Mouse (Mus musculus) fibroblast of lung, adult 2 months (primary cell): ENCODE data around the gene Brd2.

ENCODE experiments used
- DNase-seq: peaks from one replicate; pipeline ENCODE4 v3.0.0-alpha.2; 2011; ENCODE audit warnings: low read depth

Brd2 gene

GRCm38 (mm10) chr17:34083104-34083503 lies 39.3 kb downstream of the Brd2 start:
- DNase-seq = no peak

GRCm38 (mm10) chr17:34079621-34080020 lies 42.8 kb downstream of the Brd2 start:
- DNase-seq = peak; percentile 53

- no peak for DNase-seq
Observed at GRCm38 (mm10) chr17:34079002-34079401, 43.4 kb downstream of the Brd2 start.

- no peak for DNase-seq
Observed at GRCm38 (mm10) chr17:34078148-34078547, 44.3 kb downstream of the Brd2 start.

- peak; percentile 51 for DNase-seq
Observed at GRCm38 (mm10) chr17:34077549-34077948, 44.9 kb downstream of the Brd2 start.

GRCm38 (mm10) chr17:34075271-34075670 lies 47.2 kb downstream of the Brd2 start:
- DNase-seq = peak; percentile 24

- DNase-seq = no peak
Observed at GRCm38 (mm10) chr17:34072091-34072490, 50.3 kb downstream of the Brd2 start.

GRCm38 (mm10) chr17:34068864-34069263 lies 53.6 kb downstream of the Brd2 start:
- peak; percentile 40 for DNase-seq
